Mouse (Mus musculus) MEL (cell line): ENCODE measurements around the gene Pik3ip1.

Source experiments
- CHD1 ChIP-seq: IDR thresholded peaks from 2 replicates; pipeline ENCODE4 v1.6.1; 2012; ENCODE audit warnings: low read depth, mild to moderate bottlenecking, inconsistent platforms, low read length, improper control_type of control experiment
- CHD2 ChIP-seq: IDR thresholded peaks from 2 replicates; pipeline ENCODE4 v1.6.1; 2011; ENCODE audit warnings: low read length, improper control_type of control experiment
- CTCF ChIP-seq, 3 experiments: IDR thresholded peaks in 2 of 3; conservative IDR thresholded peaks in 1 of 3; 2 replicates each; pipeline ENCODE4 v1.5.1; 2011 to 2012; ENCODE audit warnings: low read length in 3 of 3, low read depth in 2 of 3, mild to moderate bottlenecking in 2 of 3, improper control_type of control experiment in 1 of 3, inconsistent platforms in 1 of 3, mixed read lengths in 1 of 3, moderate library complexity in 1 of 3; ENCODE audit not compliant: control insufficient read depth in 1 of 3, insufficient read depth in 1 of 3, poor library complexity in 1 of 3, severe bottlenecking in 1 of 3
- EP300 ChIP-seq, 2 experiments: IDR thresholded peaks; 2 replicates each; pipeline ENCODE4 v1.6.1; 2011; ENCODE audit warnings: improper control_type of control experiment in 2 of 2, low read length in 2 of 2, low read depth in 1 of 2, mild to moderate bottlenecking in 1 of 2
- MEF2A ChIP-seq: IDR thresholded peaks from 2 replicates; pipeline ENCODE4 v1.6.1; 2014; ENCODE audit warnings: low read depth, mild to moderate bottlenecking, inconsistent platforms, low read length, improper control_type of control experiment; ENCODE audit not compliant: poor library complexity, insufficient replicate concordance, severe bottlenecking; ENCODE audit errors: extremely low read depth
- POLR2A ChIP-seq, 2 experiments: IDR thresholded peaks; 2 replicates each; pipeline ENCODE4 v1.6.1; 2011 to 2012; ENCODE audit warnings: low read length in 2 of 2, mild to moderate bottlenecking in 2 of 2, control low read depth in 1 of 2, improper control_type of control experiment in 1 of 2, low read depth in 1 of 2, moderate library complexity in 1 of 2; ENCODE audit not compliant: control insufficient read depth in 1 of 2, insufficient read depth in 1 of 2, poor library complexity in 1 of 2
- TCF12 ChIP-seq: IDR thresholded peaks from 2 replicates; pipeline ENCODE4 v1.6.1; 2014; ENCODE audit warnings: low read depth, mild to moderate bottlenecking, inconsistent platforms, low read length, improper control_type of control experiment, moderate library complexity

DNA sequence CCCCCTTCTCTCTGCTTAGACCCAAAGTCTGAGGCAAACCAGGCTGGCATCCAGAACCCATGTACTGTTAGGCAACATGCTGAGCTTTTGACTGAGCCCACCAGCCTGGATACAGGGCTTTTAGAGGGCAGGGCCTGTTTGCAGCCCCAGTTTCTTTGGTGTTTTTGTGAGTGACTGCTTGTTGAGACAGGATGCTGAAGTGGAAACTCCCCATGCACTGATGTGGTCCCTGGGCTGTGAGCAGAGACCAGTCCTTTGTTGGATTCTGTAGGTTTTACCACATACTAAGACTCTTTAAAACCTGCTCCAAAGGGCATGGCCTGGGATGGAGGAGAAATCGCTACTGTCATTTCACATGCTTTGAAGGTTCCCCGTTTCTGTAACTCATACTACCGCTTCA lies 14.7 kb downstream of the Pik3ip1 start:
- TF ChIP-seq POLR2A (IDR thresholded peaks at IDR 0.05; ENCODE audit: control insufficient read depth in 1 of 2, insufficient read depth in 1 of 2, low read depth in 1 of 2, low read length in 2 of 2, poor library complexity in 1 of 2) = no peak
- TF ChIP-seq EP300 (IDR thresholded peaks at IDR 0.05; ENCODE audit: low read depth in 1 of 2, low read length in 2 of 2) = no peak
- TF ChIP-seq MEF2A = no peak
- TF ChIP-seq CTCF (IDR thresholded peaks at IDR 0.05 in 2 of 3, conservative IDR thresholded peaks at IDR 0.05 in 1 of 3; ENCODE audit: control insufficient read depth in 1 of 3, insufficient read depth in 1 of 3, low read depth in 2 of 3, low read length in 3 of 3, poor library complexity in 1 of 3, severe bottlenecking in 1 of 3) = no peak
- TF ChIP-seq CHD1 = no peak
- no peak for TF ChIP-seq TCF12
- no peak for TF ChIP-seq CHD2
